Mouse (Mus musculus) kidney, embryonic 14.5 days (tissue): ENCODE results near the gene Erbb2. TPM values are rescaled to one million over a fixed set of nuclear protein-coding genes. Genes with fewer than 3 reads are reported as not detected.

ENCODE experiments used
- ATAC-seq: fragments of 200-750 bp; cut with Nextera tagmentation; 2 replicates; pipeline ENCODE4 v1.8.0; 2017; ENCODE audit warnings: moderate number of reproducible peaks, mild to moderate bottlenecking, moderate TSS enrichment, moderate library complexity; ENCODE audit not compliant: low FRiP score, low TSS enrichment
- H3K27ac ChIP-seq: fragments of 300-500 bp; sonication (generic); 2 replicates; pipeline ENCODE4 v1.5.1; 2014; ENCODE audit warnings: low read depth, mild to moderate bottlenecking, low read length, moderate library complexity, mixed read lengths
- H3K27me3 ChIP-seq: fragments of 300-500 bp; sonication (generic); 2 replicates; pipeline ENCODE4 v1.6.1; 2014; ENCODE audit warnings: mild to moderate bottlenecking, low read length; ENCODE audit not compliant: control insufficient read depth, insufficient read depth
- H3K36me3 ChIP-seq: fragments of 300-500 bp; sonication (generic); 2 replicates; pipeline ENCODE4 v1.6.1; 2014; ENCODE audit warnings: low read length, mixed read lengths; ENCODE audit not compliant: control insufficient read depth, insufficient read depth
- H3K4me1 ChIP-seq: fragments of 300-500 bp; sonication (generic); 2 replicates; pipeline ENCODE4 v1.6.1; 2014; ENCODE audit warnings: low read length, mixed read lengths; ENCODE audit not compliant: control insufficient read depth, insufficient read depth
- H3K4me2 ChIP-seq: fragments of 300-500 bp; sonication (generic); replicated peaks from 2 replicates; pipeline ENCODE4 v1.6.1; 2014; ENCODE audit warnings: low read depth, mild to moderate bottlenecking, low read length
- H3K4me3 ChIP-seq: fragments of 300-500 bp; sonication (generic); 2 replicates; pipeline ENCODE4 v1.5.1; 2014; ENCODE audit warnings: mild to moderate bottlenecking, low read length
- H3K9ac ChIP-seq: fragments of 300-500 bp; sonication (generic); 2 replicates; pipeline ENCODE4 v1.6.1; 2014; ENCODE audit warnings: low read depth, mild to moderate bottlenecking, low read length, moderate library complexity
- H3K9me3 ChIP-seq: fragments of 300-500 bp; sonication (generic); 2 replicates; pipeline ENCODE4 v1.6.1; 2016; ENCODE audit warnings: low read length; ENCODE audit not compliant: control insufficient read depth
- WGBS: fragments of 180-500 bp; shearing (Covaris S2); extraction: QIAGEN DNeasy Blood & Tissue Kit; methylation state at CpG from one replicate; pipeline ENCODE4 v1.1.7; 2014; 5-methylcytosine and 5-hydroxymethylcytosine counted together
- polyA plus RNA-seq: library from polyadenylated mRNA; unstranded; fragments of >200 nt; fragmentation: Nextera tagmentation; extraction: Ambion mirVana; gene quantifications from 2 replicates; pipeline ENCODE4 v1.2.1, GENCODE M21; 2014

Erbb2 gene
- polyA plus RNA-seq, 1 experiment from 2014 or later: 54.1 TPM

DNA sequence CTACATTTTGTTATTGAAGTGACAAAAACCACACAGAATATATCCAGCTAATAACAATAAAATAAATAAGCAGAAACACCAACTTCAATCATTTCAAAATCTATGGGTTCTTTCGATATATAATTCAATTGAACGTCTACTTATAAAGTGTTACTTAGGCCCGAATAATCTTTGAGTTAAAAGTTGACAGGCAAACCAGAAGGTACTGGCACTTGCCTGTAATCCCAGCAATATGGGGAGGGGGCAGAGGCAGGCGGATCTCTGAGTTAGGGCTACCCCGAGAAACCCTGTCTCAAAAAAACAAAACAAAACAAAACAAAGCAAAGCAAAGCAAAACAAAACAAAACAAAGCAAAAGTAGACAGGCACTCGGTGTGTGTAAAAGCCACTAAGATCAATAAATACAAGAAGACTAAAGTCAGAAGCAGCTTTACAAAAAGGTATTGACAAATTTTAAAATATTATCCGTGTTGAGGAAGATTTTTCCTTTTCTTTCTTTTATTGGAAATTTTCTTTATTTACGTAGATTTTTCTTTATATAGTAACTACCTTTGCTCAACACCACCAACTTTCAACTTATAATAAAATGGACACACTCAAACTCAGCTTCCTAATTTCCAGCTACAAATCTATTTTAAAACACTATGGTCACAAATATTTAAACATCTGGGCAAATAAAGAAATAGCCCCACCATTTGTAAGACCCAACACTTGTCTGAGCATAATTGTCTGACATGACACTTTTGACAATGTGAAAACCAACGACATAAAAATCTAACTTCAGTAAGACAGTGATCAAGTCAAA lies 63.6 kb downstream of the Erbb2 start:
- H3K9ac ChIP-seq: no peak overlapping the region
- no peak for ATAC-seq
- H3K4me3 ChIP-seq: no peak overlapping the region
- H3K36me3 ChIP-seq: no peaks in the 10 kb centered on the region
- H3K4me2 ChIP-seq: no peak overlapping the region
- no peak overlapping the region for H3K27ac ChIP-seq
- WGBS: 90% methylated on average over 9 of the region's 9 CpGs
- H3K27me3 ChIP-seq: no peaks in the 10 kb centered on the region
- H3K4me1 ChIP-seq: no peaks in the 10 kb centered on the region
- H3K9me3 ChIP-seq: no peaks in the 10 kb centered on the region

GRCm38 (mm10) chr11:98476434-98476807 lies 64.2 kb downstream of the Erbb2 start:
- H3K27me3 ChIP-seq: no peaks in the 10 kb centered on the region
- H3K4me1 ChIP-seq: no peaks in the 10 kb centered on the region
- H3K36me3 ChIP-seq: no peaks in the 10 kb centered on the region
- no peak overlapping the region for H3K4me2 ChIP-seq
- H3K4me3 ChIP-seq: no peak overlapping the region
- ATAC-seq: no peak
- H3K27ac ChIP-seq: no peak overlapping the region
- no peaks in the 10 kb centered on the region for H3K9me3 ChIP-seq
- WGBS: 77% methylated on average over 4 of the region's 4 CpGs
- no peak overlapping the region for H3K9ac ChIP-seq

DNA sequence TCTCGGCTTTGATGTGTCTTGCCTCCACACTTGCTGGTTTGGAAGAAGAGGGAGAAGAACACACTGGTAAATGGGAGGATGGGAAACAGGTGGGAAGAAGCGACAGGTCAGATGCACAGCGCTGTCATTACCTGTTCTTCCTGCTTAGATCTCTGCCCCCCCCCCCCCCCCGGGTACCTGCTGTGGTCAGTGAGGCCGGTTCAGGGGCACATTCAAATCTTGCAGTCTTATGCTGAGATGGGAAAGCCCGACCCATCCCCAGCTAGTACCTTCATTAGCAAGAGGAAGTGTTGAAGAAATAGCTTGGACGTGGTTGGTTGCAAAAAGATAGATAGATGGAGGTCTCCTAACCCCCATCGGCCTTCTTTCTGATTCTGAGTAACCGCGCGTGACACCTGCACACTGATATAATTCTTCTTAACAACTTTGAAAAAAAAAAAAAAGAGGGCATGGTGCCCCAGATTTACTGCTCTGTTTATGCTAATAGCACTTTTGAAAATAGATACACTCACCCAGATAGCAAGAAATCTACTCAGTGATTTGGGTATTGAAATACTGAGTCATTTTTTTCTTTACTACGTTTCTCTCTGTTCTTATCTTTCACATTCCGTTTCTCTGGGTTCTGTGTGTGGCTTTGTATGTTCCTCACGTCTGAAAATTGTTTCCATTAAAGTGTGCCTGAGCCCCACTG lies 64.9 kb downstream of the Erbb2 start:
- H3K4me2 ChIP-seq: no peak overlapping the region
- ATAC-seq: no peak
- no peak overlapping the region for H3K4me3 ChIP-seq
- no peak overlapping the region for H3K9ac ChIP-seq
- H3K27ac ChIP-seq: no peak overlapping the region
- no peaks in the 10 kb centered on the region for H3K9me3 ChIP-seq
- 45% methylated on average over 14 of the region's 14 CpGs for WGBS
- H3K36me3 ChIP-seq: no peaks in the 10 kb centered on the region
- no peaks in the 10 kb centered on the region for H3K4me1 ChIP-seq
- no peaks in the 10 kb centered on the region for H3K27me3 ChIP-seq

GRCm38 (mm10) chr11:98479026-98479939 lies 67.0 kb downstream of the Erbb2 start:
- no peaks in the 10 kb centered on the region for H3K9me3 ChIP-seq
- 80% methylated on average over 13 of the region's 13 CpGs for WGBS

DNA sequence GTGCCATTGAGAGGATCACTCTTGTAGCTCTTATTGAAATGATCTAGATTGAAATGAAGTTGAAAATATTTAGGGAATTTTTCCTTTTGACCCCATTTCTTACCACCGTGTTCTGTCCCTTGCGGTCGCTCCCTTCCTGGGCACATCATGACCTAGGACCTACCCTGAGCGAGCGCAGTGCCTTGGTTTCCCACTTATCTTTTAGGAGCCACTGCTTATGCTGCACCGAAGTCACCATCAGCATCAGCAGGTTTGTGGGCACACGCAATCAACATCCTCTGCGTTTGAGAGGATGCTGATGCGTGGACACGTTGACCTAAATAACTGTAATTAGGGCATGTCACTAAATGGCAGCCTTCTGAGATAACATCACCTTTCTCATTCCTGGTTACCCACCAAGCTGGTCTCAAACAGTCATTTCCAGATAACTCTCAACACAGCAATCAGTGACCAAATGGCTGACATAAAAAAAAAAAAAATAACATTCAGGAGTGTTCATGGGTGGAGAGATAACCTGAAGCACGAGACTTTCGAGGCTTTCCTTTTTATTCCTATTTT lies 67.7 kb downstream of the Erbb2 start:
- H3K9ac ChIP-seq: no peak overlapping the region
- H3K27me3 ChIP-seq: no peaks in the 10 kb centered on the region
- no peaks in the 10 kb centered on the region for H3K36me3 ChIP-seq
- no peak overlapping the region for H3K4me3 ChIP-seq
- H3K4me2 ChIP-seq: no peak overlapping the region
- H3K4me1 ChIP-seq: no peaks in the 10 kb centered on the region
- no peaks in the 10 kb centered on the region for H3K9me3 ChIP-seq
- H3K27ac ChIP-seq: no peak overlapping the region
- ATAC-seq: no peak
- WGBS: 83% methylated on average over 12 of the region's 12 CpGs

More at GRCm38 (mm10) chr11:98479026-98479939, 67.0 kb downstream of the Erbb2 start:
- Histone ChIP-seq H3K4me1 (no peaks in the 10 kb centered on the region), H3K27me3 (no peaks in the 10 kb centered on the region), H3K4me2 (no peak overlapping the region), H3K9ac (no peak overlapping the region), H3K4me3 (no peak overlapping the region), H3K27ac (no peak overlapping the region), H3K36me3 (no peaks in the 10 kb centered on the region)
- no peak for ATAC-seq

DNA sequence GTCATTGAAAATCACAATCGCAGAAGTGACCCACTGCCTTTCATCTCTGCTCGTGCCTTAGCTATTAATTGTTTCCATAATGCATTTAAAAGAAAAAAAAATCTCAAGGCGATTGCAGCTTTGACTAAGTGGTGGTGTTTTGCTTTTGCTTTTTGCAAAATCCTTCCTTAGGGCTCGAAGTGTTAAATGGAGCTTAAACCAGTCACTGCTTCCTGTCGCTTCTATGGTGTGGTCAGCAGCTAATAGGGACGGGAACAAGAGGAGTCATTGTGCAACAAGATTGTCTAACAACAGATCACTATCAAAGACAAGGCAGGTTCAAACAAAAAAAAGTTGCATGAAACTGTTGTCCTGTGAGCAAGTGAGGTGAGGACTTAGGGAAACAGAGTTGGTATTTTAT lies 69.0 kb downstream of the Erbb2 start:
- no peak overlapping the region for H3K4me3 ChIP-seq
- ATAC-seq: no peak
- H3K27me3 ChIP-seq: no peaks in the 10 kb centered on the region
- H3K4me1 ChIP-seq: no peaks in the 10 kb centered on the region
- WGBS: 61% methylated on average over 6 of the region's 6 CpGs
- no peak overlapping the region for H3K4me2 ChIP-seq
- H3K9ac ChIP-seq: no peak overlapping the region
- no peak overlapping the region for H3K27ac ChIP-seq
- no peaks in the 10 kb centered on the region for H3K9me3 ChIP-seq
- H3K36me3 ChIP-seq: no peaks in the 10 kb centered on the region

- H3K27ac ChIP-seq: no peak overlapping the region
- H3K27me3 ChIP-seq: no peaks in the 10 kb centered on the region
- H3K4me2 ChIP-seq: no peak overlapping the region
- no peak for ATAC-seq
- H3K9me3 ChIP-seq: no peaks in the 10 kb centered on the region
- no peaks in the 10 kb centered on the region for H3K36me3 ChIP-seq
- no peak overlapping the region for H3K4me3 ChIP-seq
- no peaks in the 10 kb centered on the region for H3K4me1 ChIP-seq
- H3K9ac ChIP-seq: no peak overlapping the region
- 84% methylated on average over 10 of the region's 10 CpGs for WGBS
Measured at GRCm38 (mm10) chr11:98482067-98482466, 69.8 kb downstream of the Erbb2 start.

GRCm38 (mm10) chr11:98485749-98486148 lies 73.5 kb downstream of the Erbb2 start:
- WGBS: 94% methylated on average over 2 of the region's 2 CpGs
- Histone ChIP-seq H3K4me3 (no peak overlapping the region), H3K9ac (no peak overlapping the region), H3K4me2 (no peak overlapping the region), H3K27ac (no peak overlapping the region), H3K27me3 (no peaks in the 10 kb centered on the region; the same call in 1 of the 2 replicates), H3K36me3 (no peaks in the 10 kb centered on the region), H3K4me1 (no peaks in the 10 kb centered on the region), H3K9me3 (no peaks in the 10 kb centered on the region)
- no peak for ATAC-seq
